Mouse (Mus musculus) stomach, postnatal 0 days (tissue): ENCODE results near the gene Ppp1r14b.

Experiments
- CTCF ChIP-seq: IDR thresholded peaks from 2 replicates; pipeline ENCODE4 v1.5.1; 2016; ENCODE audit warnings: antibody characterized with exemption, low read depth, mild to moderate bottlenecking, moderate library complexity
- EP300 ChIP-seq: optimal IDR thresholded peaks from 2 replicates; pipeline ENCODE3; 2016; ENCODE audit warnings: antibody characterized with exemption

DNA sequence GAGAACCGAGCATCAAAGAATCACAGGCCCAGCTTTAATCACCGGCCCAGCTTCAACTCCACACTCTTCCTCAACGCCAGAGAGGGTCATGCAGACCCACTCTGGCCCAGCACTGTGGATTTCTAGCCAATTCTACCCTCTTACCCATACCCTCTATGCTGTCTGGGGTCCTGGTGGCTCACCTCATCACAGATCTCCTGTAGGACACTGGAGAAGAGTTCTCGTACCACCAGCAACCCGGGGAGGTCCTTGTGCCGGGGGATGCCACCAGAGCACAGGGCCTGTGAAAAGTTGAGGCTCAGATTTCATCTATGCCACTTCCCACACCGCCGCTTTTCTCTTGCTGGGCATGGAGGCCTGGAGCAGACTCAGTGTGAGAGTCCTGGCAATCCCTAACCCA lies 19.7 kb downstream of the Ppp1r14b start:
- no peak for TF ChIP-seq CTCF
- no peak for TF ChIP-seq EP300
